Mouse (Mus musculus) midbrain, embryonic 14.5 days (tissue): ENCODE measurements at regions not wholly inside any gene's neighbourhood (a gene's known extent, or its start where the extent isn't known, plus 50 kb on each side); places are given as distances from the start of the nearest gene placed in this dataset.
"Not testable (repeated sequence)": the region's sequence is repeated elsewhere in the genome, so short reads cannot be mapped to it uniquely, and the experiment has no call there.

Experiments used
- ATAC-seq: fragments of 200-750 bp; cut with Nextera tagmentation; 2 replicates; pipeline ENCODE4 v1.8.0; 2017; ENCODE audit warnings: moderate number of reproducible peaks, moderate library complexity; ENCODE audit not compliant: low FRiP score, low TSS enrichment
- DNase-seq: peaks from one replicate; pipeline ENCODE4 v3.0.0-alpha.2; 2015
- H3K27ac ChIP-seq: fragments of 300-500 bp; sonication (generic); replicated peaks from 2 replicates; pipeline ENCODE4 v1.5.1; 2014; ENCODE audit warnings: mild to moderate bottlenecking, low read depth, low read length, moderate library complexity
- H3K27me3 ChIP-seq: fragments of 300-500 bp; sonication (generic); 2 replicates; pipeline ENCODE4 v1.6.1; 2014; ENCODE audit warnings: low read length, control low read depth, mixed read lengths; ENCODE audit not compliant: control insufficient read depth, insufficient read depth
- H3K36me3 ChIP-seq: fragments of 300-500 bp; sonication (generic); 2 replicates; pipeline ENCODE4 v1.6.1; 2014; ENCODE audit warnings: low read length, control low read depth; ENCODE audit not compliant: control insufficient read depth, insufficient read depth
- H3K4me1 ChIP-seq: fragments of 300-500 bp; sonication (generic); 2 replicates; pipeline ENCODE4 v1.6.1; 2014; ENCODE audit warnings: mild to moderate bottlenecking, antibody characterized with exemption, low read length, control low read depth; ENCODE audit not compliant: control insufficient read depth, insufficient read depth
- H3K4me2 ChIP-seq: fragments of 300-500 bp; sonication (generic); 2 replicates; pipeline ENCODE4 v1.6.1; 2014; ENCODE audit warnings: mild to moderate bottlenecking, low read length, moderate library complexity
- H3K4me3 ChIP-seq: fragments of 300-500 bp; sonication (generic); replicated peaks from 2 replicates; pipeline ENCODE4 v1.5.1; 2014; ENCODE audit warnings: low read depth, low read length
- H3K9ac ChIP-seq: fragments of 300-500 bp; sonication (generic); replicated peaks from 2 replicates; pipeline ENCODE4 v1.6.1; 2014; ENCODE audit warnings: mild to moderate bottlenecking, low read length, moderate library complexity
- H3K9me3 ChIP-seq: fragments of 300-500 bp; sonication (generic); 2 replicates; pipeline ENCODE4 v1.6.1; 2016; ENCODE audit warnings: low read length, control low read depth, mixed read lengths; ENCODE audit not compliant: control insufficient read depth
- WGBS: fragments of 180-500 bp; shearing (Covaris S2); extraction: QIAGEN DNeasy Blood & Tissue Kit; methylation state at CpG from one replicate; pipeline ENCODE4 v1.1.7; 2014; 5-methylcytosine and 5-hydroxymethylcytosine counted together

DNA sequence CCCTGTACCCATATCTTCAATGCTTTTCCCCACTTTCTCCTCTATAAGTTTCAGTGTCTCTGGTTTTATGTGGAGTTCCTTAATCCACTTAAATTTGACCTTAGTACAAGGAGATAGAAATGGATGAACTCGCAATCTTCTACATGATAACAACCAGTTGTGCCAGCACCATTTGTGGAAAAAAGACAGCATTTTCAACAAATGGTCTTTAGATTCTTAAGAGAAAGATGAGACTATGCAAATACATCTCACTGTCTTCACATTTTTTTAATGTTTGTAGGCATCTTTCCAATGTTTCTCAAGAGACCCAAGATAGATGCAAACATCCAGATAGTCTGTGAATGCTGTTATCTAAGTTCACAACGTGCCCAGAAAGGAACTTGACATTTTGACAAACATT is 171.0 kb upstream of the Cdh7 start:
- ATAC-seq, H3K4me3 ChIP-seq, H3K9me3 ChIP-seq, H3K9ac ChIP-seq, H3K4me2 ChIP-seq, H3K36me3 ChIP-seq, H3K27me3 ChIP-seq, H3K4me1 ChIP-seq, H3K27ac ChIP-seq: not testable (repeated sequence)
- 79% methylated on average over 2 of the region's 2 CpGs for WGBS
- peak; percentile 15 for DNase-seq

DNA sequence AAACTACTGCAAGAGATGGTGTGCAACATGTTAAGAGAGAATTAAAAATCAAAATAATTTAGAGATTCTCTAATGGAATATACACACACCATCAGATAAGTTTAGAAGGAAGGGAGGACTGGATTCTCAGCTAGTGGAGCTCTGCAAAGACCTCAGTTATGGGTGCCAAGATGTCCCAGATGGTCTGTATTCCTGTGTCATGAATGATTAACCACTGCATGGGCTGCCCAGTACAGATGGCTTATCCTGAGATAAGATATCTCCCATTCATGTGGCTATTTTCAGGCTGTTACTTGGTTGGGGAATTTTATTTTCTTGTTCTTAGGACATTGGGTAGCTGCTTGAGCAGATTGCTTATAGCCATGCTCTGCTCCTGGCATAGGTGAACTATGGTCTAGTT is 131.6 kb upstream of the Cdh7 start:
- Histone ChIP-seq H3K4me2 (no peak overlapping the region), H3K4me1 (no peaks in the 10 kb centered on the region), H3K36me3 (no peaks in the 10 kb centered on the region), H3K4me3 (no peak overlapping the region), H3K9me3 (no peaks in the 10 kb centered on the region), H3K9ac (no peak overlapping the region), H3K27me3 (no peaks in the 10 kb centered on the region), H3K27ac (no peak overlapping the region)
- no peak for DNase-seq
- ATAC-seq, result no peak

DNA sequence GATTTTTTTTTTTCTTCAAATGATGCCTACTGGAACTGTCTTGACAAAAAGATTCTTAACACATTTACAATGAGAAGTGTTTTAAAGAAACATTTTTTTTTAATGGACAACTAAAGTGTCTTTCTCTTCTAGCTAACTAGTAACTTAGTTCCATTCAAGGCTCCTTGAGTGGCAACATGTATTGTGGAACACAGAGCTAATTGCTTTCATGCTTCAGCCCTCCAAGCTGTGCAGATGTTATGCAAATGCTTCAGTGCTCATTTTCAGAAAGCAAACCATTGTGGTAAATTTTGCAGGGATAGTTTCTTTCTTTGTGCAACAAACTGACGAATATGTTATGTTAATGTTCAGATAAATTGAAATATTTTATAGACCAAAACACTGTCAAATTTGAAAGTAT is 83.6 kb upstream of the Cdh7 start:
- WGBS, result 40% methylated on average over 1 of the region's 1 CpGs
- Histone ChIP-seq H3K27ac (no peak overlapping the region), H3K9ac (no peak overlapping the region), H3K4me3 (no peak overlapping the region), H3K27me3 (no peaks in the 10 kb centered on the region), H3K9me3 (no peaks in the 10 kb centered on the region), H3K4me2 (no peak overlapping the region), H3K36me3 (no peaks in the 10 kb centered on the region), H3K4me1 (no peaks in the 10 kb centered on the region)
- DNase-seq, result peak; percentile 13
- no peak for ATAC-seq

DNA sequence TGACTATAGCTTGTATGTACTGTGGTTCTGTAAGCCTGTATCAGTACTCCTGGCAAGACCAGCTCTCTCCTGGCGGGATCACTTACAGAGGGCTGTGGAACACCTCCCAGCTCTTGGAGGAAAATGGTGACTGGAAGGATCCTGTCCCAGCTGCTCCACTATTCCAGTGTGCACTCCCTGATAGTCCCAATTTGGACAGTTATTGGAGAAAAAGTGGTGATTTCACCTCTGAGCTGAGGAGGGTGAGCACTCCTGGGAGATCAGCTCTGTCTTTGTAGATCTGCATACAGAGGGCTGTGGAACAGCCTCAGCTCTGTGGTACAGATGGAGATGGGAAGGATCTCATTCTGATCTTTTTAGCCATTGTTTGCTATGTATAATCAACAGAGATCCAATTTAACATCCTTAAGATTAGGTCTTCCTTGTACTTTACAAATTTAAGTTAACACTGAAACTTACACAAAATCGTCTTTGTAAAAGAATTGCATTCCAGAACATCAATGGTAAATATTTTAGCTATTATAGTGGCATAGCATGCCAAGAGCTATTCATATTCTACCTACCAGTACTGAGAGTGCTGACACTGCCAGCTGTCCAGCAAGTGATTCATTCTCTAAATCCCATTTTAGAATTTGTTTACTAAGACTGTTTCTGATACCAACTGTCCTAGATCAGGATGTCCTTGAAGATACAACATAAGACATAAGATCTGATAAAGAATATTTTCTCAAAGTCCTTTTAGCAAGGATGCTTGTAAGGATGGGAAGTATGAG is 52.6 kb upstream of the Cdh7 start:
- no peaks in the 10 kb centered on the region for H3K36me3 ChIP-seq
- H3K27ac ChIP-seq, result no peak overlapping the region
- H3K9me3 ChIP-seq, result no peaks in the 10 kb centered on the region
- 88% methylated on average over 2 of the region's 2 CpGs for WGBS
- no peak overlapping the region for H3K4me3 ChIP-seq
- no peaks in the 10 kb centered on the region for H3K27me3 ChIP-seq
- ATAC-seq, result no peak
- no peak overlapping the region for H3K9ac ChIP-seq
- no peak overlapping the region for H3K4me2 ChIP-seq
- DNase-seq, result no peak
- no peaks in the 10 kb centered on the region for H3K4me1 ChIP-seq
